18 mouse cellular contexts compared by ENCODE assay signal in genomic region chr9:8672944-8673343, GRCm38 (mm10).
"Had no signal": no experiment of that assay in that cellular context is flagged by ENCODE, and none has a peak within 500 bp of the region (broad histone marks: within the 10 kb centered on the region; RNA-seq: fewer than 3 reads in every experiment).

No protein-coding gene starts in this region.

- DNase-seq: gastrocnemius, adult 2 months; gastrocnemius, postnatal 10 days; gastrocnemius, postnatal 25 days; heart, adult 11 months; heart, adult 2 months; heart, postnatal 14 days; heart, postnatal 36 days; kidney, adult 18-20 months; kidney, adult 8-10 months; kidney, postnatal 10 days; kidney, postnatal 25 days; kidney, postnatal 4 days; left cerebral cortex, postnatal 4 days had no signal

- ATAC-seq: hindbrain, embryonic 16.5 days; inflammation-experienced regulatory T-cells, adult 6 months; intestine, embryonic 15.5 days; intestine, postnatal 0 days; liver, embryonic 12.5 days had no signal
